Mouse (Mus musculus): ENCODE data around the gene Catsper3.

- TF ChIP-seq CTCF (IDR thresholded peaks at IDR 0.05; ENCODE audit: borderline replicate concordance, insufficient read depth, low read length) (no peak), POLR2A (IDR thresholded peaks at IDR 0.05; ENCODE audit: low read depth, low read length) (no peak)
These were observed 46.7 kb downstream of the Catsper3 start for GRCm38 (mm10) chr13:55830833-55831721.
